In genomic region chr9:21327569-21327968, GRCm38 (mm10) we compare ENCODE assay signal across 16 mouse cellular contexts. TPM values are rescaled to one million over a fixed set of nuclear protein-coding genes. Genes with fewer than 3 reads are reported as not detected.
DNase-seq lines count a peak whose midpoint lies in the region; ATAC-seq and TF ChIP-seq lines count a peak whose summit lies in the region.
"Had no signal": no experiment of that assay in that cellular context is flagged by ENCODE, and none has a peak within 500 bp of the region (broad histone marks: within the 10 kb centered on the region; RNA-seq: fewer than 3 reads in every experiment).

No protein-coding gene starts in this region.

- no peak overlapping the region for H3K4me2 ChIP-seq in lung, embryonic 16.5 days (ENCODE audit: low read depth, low read length)
- H3K4me2 ChIP-seq: intestine, embryonic 15.5 days had no signal

- no peak for ATAC-seq in lung, embryonic 16.5 days (ENCODE audit: low read depth)
- ATAC-seq in hematopoietic stem cell, adult 5-6 weeks (replicated peaks in 1 of 2; ENCODE audit: insufficient read depth in 1 of 2, low FRiP score in 2 of 2, low TSS enrichment in 1 of 2, low read depth in 1 of 2, poor library complexity in 2 of 2, severe bottlenecking in 2 of 2), result peak; percentile 12 to 35; a peak in 1 of 4 replicates
- ATAC-seq: forebrain, postnatal 0 days; intestine, embryonic 15.5 days had no signal

- no peaks in the 10 kb centered on the region for H3K9me3 ChIP-seq in lung, embryonic 16.5 days (ENCODE audit: control insufficient read depth, low read length)
- no peaks in the 10 kb centered on the region for H3K9me3 ChIP-seq in MEL (replicated peaks; ENCODE audit: insufficient read depth, low read length)
- H3K9me3 ChIP-seq in midbrain, embryonic 10.5 days (replicated peaks), result no peaks in the 10 kb centered on the region
- H3K9me3 ChIP-seq: embryonic facial prominence, embryonic 10.5 days; intestine, embryonic 15.5 days had no signal

- peak in 1 of 3 experiments; percentile 6; a peak in 1 of 6 replicates for TF ChIP-seq CTCF in MEL (IDR thresholded peaks at IDR 0.05 in 2 of 3, conservative IDR thresholded peaks at IDR 0.05 in 1 of 3; ENCODE audit: control insufficient read depth in 1 of 3, insufficient read depth in 1 of 3, low read depth in 2 of 3, low read length in 3 of 3, poor library complexity in 1 of 3, severe bottlenecking in 1 of 3)

- H3K27me3 ChIP-seq in lung, embryonic 16.5 days (ENCODE audit: control insufficient read depth, insufficient read depth, low read depth, low read length), result no peaks in the 10 kb centered on the region
- H3K27me3 ChIP-seq in MEL (ENCODE audit: control insufficient read depth in 1 of 2, insufficient read depth in 2 of 2, low read length in 2 of 2), result no peaks in the 10 kb centered on the region
- no peaks in the 10 kb centered on the region for H3K27me3 ChIP-seq in midbrain, embryonic 10.5 days (ENCODE audit: low read depth, poor library complexity, severe bottlenecking)
- H3K27me3 ChIP-seq: intestine, embryonic 15.5 days had no signal

- no peak overlapping the region for H3K9ac ChIP-seq in lung, embryonic 16.5 days (ENCODE audit: low read length)
- H3K9ac ChIP-seq in MEL (ENCODE audit: control insufficient read depth, low read depth, low read length, poor library complexity, severe bottlenecking), result 0 out of 2 replicates have a peak overlapping the region, but pooled peaks have one; percentile 3
- H3K9ac ChIP-seq: forebrain, postnatal 0 days; intestine, embryonic 15.5 days; liver, embryonic 14.5 days had no signal

- 0 out of 2 replicates have a peak, but pooled peaks cover 3% of the 10 kb centered on the region for H3K36me3 ChIP-seq in lung, embryonic 16.5 days (ENCODE audit: control insufficient read depth, insufficient read depth, low read length)
- H3K36me3 ChIP-seq in MEL (ENCODE audit: control insufficient read depth in 1 of 2, insufficient read depth in 2 of 2, low read length in 2 of 2), result peaks cover 0 to 13% of the 10 kb centered on the region in 2 experiments; a peak in 2 of 4 replicates
- peaks cover 25% of the 10 kb centered on the region for H3K36me3 ChIP-seq in midbrain, embryonic 10.5 days
- H3K36me3 ChIP-seq: intestine, embryonic 15.5 days had no signal

- no peak for TF ChIP-seq POLR2A in MEL (IDR thresholded peaks at IDR 0.05; ENCODE audit: control insufficient read depth in 1 of 2, insufficient read depth in 1 of 2, low read depth in 1 of 2, low read length in 2 of 2, poor library complexity in 1 of 2)

- TF ChIP-seq RAD21 in MEL (IDR thresholded peaks at IDR 0.05; ENCODE audit: low read depth, low read length), result no peak

- no peak overlapping the region for H3K4me3 ChIP-seq in lung, embryonic 16.5 days (ENCODE audit: low read length)
- H3K4me3 ChIP-seq in MEL (ENCODE audit: control insufficient read depth in 1 of 2, insufficient read depth in 1 of 2, low read depth in 2 of 2, low read length in 2 of 2), result no peak overlapping the region
- H3K4me3 ChIP-seq in midbrain, embryonic 10.5 days, result no peak overlapping the region
- H3K4me3 ChIP-seq: embryonic facial prominence, embryonic 10.5 days; intestine, embryonic 15.5 days had no signal

- 66% methylated on average over 3 of the region's 3 CpGs for whole genome bisulfite sequencing in lung, embryonic 16.5 days
- 77% methylated on average over 3 of the region's 3 CpGs for WGBS in midbrain, embryonic 10.5 days

- H3K4me1 ChIP-seq in lung, embryonic 16.5 days (replicated peaks; ENCODE audit: control insufficient read depth, insufficient read depth, low read length), result peaks cover 27% of the 10 kb centered on the region
- H3K4me1 ChIP-seq in MEL (ENCODE audit: control insufficient read depth in 1 of 2, insufficient read depth in 2 of 2, low read length in 2 of 2), result peaks cover 15% of the 10 kb centered on the region in 2 experiments
- H3K4me1 ChIP-seq in midbrain, embryonic 10.5 days, result peaks cover 8% of the 10 kb centered on the region

- H3K27ac ChIP-seq in lung, embryonic 16.5 days (ENCODE audit: low read length), result peak overlapping the region; percentile 43; the same call in 1 of the 2 replicates
- 0 out of 2 replicates have a peak overlapping the region, but pooled peaks have one; percentile 8 for H3K27ac ChIP-seq in MEL (ENCODE audit: control insufficient read depth, low read depth, low read length)
- no peak overlapping the region for H3K27ac ChIP-seq in midbrain, embryonic 10.5 days (replicated peaks)
- H3K27ac ChIP-seq: embryonic facial prominence, embryonic 10.5 days; intestine, embryonic 15.5 days; liver, embryonic 14.5 days had no signal

- TF ChIP-seq EP300 in MEL (IDR thresholded peaks at IDR 0.05; ENCODE audit: low read depth in 1 of 2, low read length in 2 of 2), result no peak

- DNase-seq in lung, adult 18-20 months, result no peak
- DNase-seq in MEL (ENCODE audit: low read depth, low spot score) (no peak), adipocyte (ENCODE audit: low spot score) (no peak)
- peak; percentile 56 for DNase-seq in thymus, postnatal 14 days
- no peak for DNase-seq in midbrain, embryonic 10.5 days (ENCODE audit: low spot score)
- DNase-seq: adrenal gland, adult 2 months; cerebellum, adult 9-10 months; forebrain, postnatal 0 days; gastrocnemius, postnatal 25 days; heart, postnatal 14 days; right cerebral cortex, adult 18-20 months had no signal

- peaks cover 17% of the 10 kb centered on the region; the same call in 1 of the 2 replicates for H3K79me2 ChIP-seq in MEL (ENCODE audit: control insufficient read depth, insufficient read depth, low read length, poor library complexity)

TF ChIP-seq in MEL, 35 proteins besides CTCF, POLR2A, EP300 and RAD21:
- TF ChIP-seq ETS1 (IDR thresholded peaks at IDR 0.05; ENCODE audit: low read depth, low read length) (no peak), ZMIZ1 (IDR thresholded peaks at IDR 0.05; ENCODE audit: low read depth, low read length) (no peak)

RNA-seq across cellular contexts. Expression of gene Slc44a2, which starts 7.1 kb away (rescaled TPM):
- polyA plus RNA-seq in lung, embryonic 16.5 days (2015; fragmentation: Nextera tagmentation; extraction: Ambion mirVana), result 178 and 186 TPM in 2 replicates
- 27.3 and 30.7 TPM in 2 replicates for total RNA-seq in MEL (2012; rRNA removed)
- 100 to 1,000 TPM in 1 of 2 experiments, not detected in 1; 121 TPM for polyA plus RNA-seq in MEL (2012; ENCODE audit: insufficient read depth in 1 of 2, insufficient read length in 2 of 2, low read depth in 1 of 2, low replicate concordance in 2 of 2, missing spikeins in 1 of 2)
- 65.7 and 97.9 TPM in 2 replicates for total RNA-seq in hematopoietic stem cell, adult 5-6 weeks (2017)
- 65.8 and 72.2 TPM in 2 replicates for polyA plus RNA-seq in midbrain, embryonic 10.5 days (2016; fragmentation: Nextera tagmentation; extraction: Ambion mirVana)

RNA-seq across cellular contexts. Expression of gene Ap1m2, which starts 15.4 kb away (rescaled TPM):
- polyA plus RNA-seq in lung, embryonic 16.5 days (2015; fragmentation: Nextera tagmentation; extraction: Ambion mirVana), result 50.0 and 53.2 TPM in 2 replicates
- total RNA-seq in MEL (2012; rRNA removed), result 0.52 and 0.73 TPM in 2 replicates
- 1 to 10 TPM in 1 of 2 experiments, not detected in 1; 1.0 TPM for polyA plus RNA-seq in MEL (2012; ENCODE audit: insufficient read depth in 1 of 2, insufficient read length in 2 of 2, low read depth in 1 of 2, low replicate concordance in 2 of 2, missing spikeins in 1 of 2)
- total RNA-seq in hematopoietic stem cell, adult 5-6 weeks (2017), result 0.56 TPM in 1 of 2 replicates, not detected in the other
- polyA plus RNA-seq in midbrain, embryonic 10.5 days (2016; fragmentation: Nextera tagmentation; extraction: Ambion mirVana), result 1.1 and 2.9 TPM in 2 replicates
- total RNA-seq: adrenal gland, adult 2 months; gastrocnemius, postnatal 25 days had no signal
- polyA plus RNA-seq: adrenal gland, adult 2 months had no signal

RNA-seq across cellular contexts. Expression of gene Cdkn2d, which starts 36.4 kb away (rescaled TPM):
- polyA plus RNA-seq in lung, embryonic 16.5 days (2015; fragmentation: Nextera tagmentation; extraction: Ambion mirVana), result 57.7 TPM in 2 replicates
- 40.1 and 55.2 TPM in 2 replicates for total RNA-seq in MEL (2012; rRNA removed)
- 10 to 100 TPM in 1 of 2 experiments, not detected in 1; 67.9 TPM for polyA plus RNA-seq in MEL (2012; ENCODE audit: insufficient read depth in 1 of 2, insufficient read length in 2 of 2, low read depth in 1 of 2, low replicate concordance in 2 of 2, missing spikeins in 1 of 2)
- total RNA-seq in hematopoietic stem cell, adult 5-6 weeks (2017), result 14.8 and 30.4 TPM in 2 replicates
- polyA plus RNA-seq in midbrain, embryonic 10.5 days (2016; fragmentation: Nextera tagmentation; extraction: Ambion mirVana), result 51.4 and 61.3 TPM in 2 replicates

RNA-seq across cellular contexts. Expression of gene Kri1, which starts 39.8 kb away (rescaled TPM):
- polyA plus RNA-seq in lung, embryonic 16.5 days (2015; fragmentation: Nextera tagmentation; extraction: Ambion mirVana), result 15.8 and 16.7 TPM in 2 replicates
- 175 and 199 TPM in 2 replicates for total RNA-seq in MEL (2012; rRNA removed)
- polyA plus RNA-seq in MEL (2012; ENCODE audit: insufficient read depth in 1 of 2, insufficient read length in 2 of 2, low read depth in 1 of 2, low replicate concordance in 2 of 2, missing spikeins in 1 of 2), result 100 to 1,000 TPM in 1 of 2 experiments, 10 to 100 TPM in 1; 76.1 to 233 TPM
- 64.0 and 98.0 TPM in 2 replicates for total RNA-seq in hematopoietic stem cell, adult 5-6 weeks (2017)
- 16.2 and 21.0 TPM in 2 replicates for polyA plus RNA-seq in midbrain, embryonic 10.5 days (2016; fragmentation: Nextera tagmentation; extraction: Ambion mirVana)

RNA-seq across cellular contexts. Expression of gene Ilf3, which starts 40.1 kb away (rescaled TPM):
- polyA plus RNA-seq in lung, embryonic 16.5 days (2015; fragmentation: Nextera tagmentation; extraction: Ambion mirVana), result 160 and 168 TPM in 2 replicates
- total RNA-seq in MEL (2012; rRNA removed), result 210 and 235 TPM in 2 replicates
- 100 to 1,000 TPM in 1 of 2 experiments, 10 to 100 TPM in 1; 67.4 to 519 TPM for polyA plus RNA-seq in MEL (2012; ENCODE audit: insufficient read depth in 1 of 2, insufficient read length in 2 of 2, low read depth in 1 of 2, low replicate concordance in 2 of 2, missing spikeins in 1 of 2)
- 98.6 and 163 TPM in 2 replicates for total RNA-seq in hematopoietic stem cell, adult 5-6 weeks (2017)
- 295 and 321 TPM in 2 replicates for polyA plus RNA-seq in midbrain, embryonic 10.5 days (2016; fragmentation: Nextera tagmentation; extraction: Ambion mirVana)

Comparison
In these comparisons a context has a peak if more than half of its experiments do, and no peak if none do; other contexts are left out.
1. RNA of gene Ap1m2, which starts 15.4 kb away (polyA plus RNA-seq): 50.0 to 53.2 TPM in lung, embryonic 16.5 days; 1.1 to 2.9 TPM in midbrain, embryonic 10.5 days and 1.0 TPM in MEL; every median in the first group is over 10 times any median in the second.